Mouse (Mus musculus) pancreas, adult 10 weeks (tissue): ENCODE measurements around the gene Nova1. TPM values are rescaled to one million over a fixed set of nuclear protein-coding genes. Genes with fewer than 3 reads are reported as not detected.

Experiments used
- polyA plus RNA-seq: library from polyadenylated mRNA; stranded (reverse); fragments of 350-450 nt; fragmentation: Illumina TruSeq; extraction: RNeasy Lipid Tissue Mini Kit (QIAGEN cat#74804); gene quantifications from one replicate; pipeline ENCODE4 v1.2.3, GENCODE M21; 2015; ENCODE audit warnings: low read depth, low replicate concordance; ENCODE audit not compliant: insufficient read depth

The Nova1 gene
- 1.3 TPM for polyA plus RNA-seq

GRCm38 (mm10) chr12:46818856-46819347 lies at the start of gene Nova1:
Gene Nova1 (minus strand): TSS chr12:46818929.

